Mouse (Mus musculus) mesoderm, embryonic 11.5 days (tissue): ENCODE results near the gene Col6a2.

Experiments
- DNase-seq: peaks from one replicate; pipeline ENCODE4 v3.0.0-alpha.2; 2012; ENCODE audit warnings: low read depth, low spot score

Gene Col6a2

DNA sequence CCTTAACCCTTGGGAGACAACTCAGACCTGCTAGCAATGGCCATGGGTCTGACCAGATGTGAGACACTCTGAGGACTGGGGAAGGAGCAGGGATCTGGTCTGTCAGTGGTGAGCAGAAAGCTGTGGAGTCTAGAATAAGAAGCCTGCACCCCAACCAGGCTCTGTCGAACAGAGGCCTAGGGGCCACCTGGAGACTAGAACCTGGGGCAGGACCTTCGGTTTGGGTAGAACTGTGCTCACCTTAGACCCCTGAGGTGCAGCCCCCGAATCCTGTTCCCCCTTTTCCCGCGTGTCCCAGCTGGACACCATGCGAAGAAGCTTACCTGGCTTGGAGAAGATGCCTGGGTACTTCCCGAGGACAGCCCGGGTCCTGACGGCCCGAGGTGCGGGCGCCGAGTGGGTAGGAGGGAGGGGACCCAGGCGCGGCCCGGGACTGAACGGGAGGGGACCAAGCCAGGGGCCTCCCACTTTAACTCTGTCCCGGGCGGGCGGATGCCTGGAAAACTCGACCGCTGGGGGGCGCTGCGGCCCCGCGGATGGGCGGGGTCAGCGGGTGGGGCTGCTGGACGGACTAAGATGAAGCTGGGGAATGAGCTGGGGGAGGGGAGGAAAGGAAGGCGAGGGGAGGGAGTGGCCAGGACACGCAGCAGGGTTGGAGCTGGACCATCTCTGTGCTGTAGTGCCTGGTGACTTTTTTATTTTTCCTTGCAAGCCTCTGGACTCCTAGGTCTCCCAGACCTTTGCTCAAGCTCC is at the start of gene Col6a2:
Gene Col6a2 (minus strand): TSS at position 703 of the 753 bp plus-strand sequence.
- DNase-seq = peak; percentile 93

DNA sequence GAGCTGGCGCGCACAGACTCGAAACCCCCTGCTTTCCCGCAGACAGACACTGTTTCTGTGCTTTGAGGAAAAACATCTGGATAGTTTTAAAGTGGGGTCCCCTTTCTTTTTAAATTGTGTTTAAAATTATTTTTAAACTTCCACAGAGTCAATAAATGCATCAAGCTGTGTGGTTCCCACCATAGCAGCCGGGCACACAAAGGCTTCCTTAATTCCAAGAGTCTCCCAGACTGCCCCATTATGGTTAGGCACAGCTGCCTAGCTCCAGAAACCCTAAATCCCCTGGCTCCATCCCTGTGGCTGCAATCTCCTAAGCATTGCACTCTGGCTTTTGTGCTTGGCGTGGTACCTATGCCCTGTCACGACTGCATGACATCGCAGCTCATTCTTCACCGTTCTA is 48.5 kb upstream of the Col6a2 start:
- no peak for DNase-seq

DNA sequence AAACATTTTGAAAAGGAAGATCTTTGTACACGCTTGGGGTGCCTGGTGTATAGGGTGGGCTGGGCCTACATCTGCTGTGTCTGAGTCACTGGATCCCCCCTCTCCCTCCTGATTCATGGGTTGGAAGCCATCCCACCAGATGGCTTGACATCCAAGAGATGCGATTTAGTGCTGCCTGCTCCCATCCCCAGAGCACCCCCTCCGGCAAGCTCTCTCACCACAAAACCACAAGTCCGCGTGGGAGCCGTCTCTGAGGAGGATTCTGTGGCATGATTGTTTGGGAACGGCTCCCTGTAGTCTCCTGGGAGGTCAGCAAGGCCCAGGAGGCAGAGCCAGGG is 45.5 kb upstream of the Col6a2 start:
- no peak for DNase-seq

DNA sequence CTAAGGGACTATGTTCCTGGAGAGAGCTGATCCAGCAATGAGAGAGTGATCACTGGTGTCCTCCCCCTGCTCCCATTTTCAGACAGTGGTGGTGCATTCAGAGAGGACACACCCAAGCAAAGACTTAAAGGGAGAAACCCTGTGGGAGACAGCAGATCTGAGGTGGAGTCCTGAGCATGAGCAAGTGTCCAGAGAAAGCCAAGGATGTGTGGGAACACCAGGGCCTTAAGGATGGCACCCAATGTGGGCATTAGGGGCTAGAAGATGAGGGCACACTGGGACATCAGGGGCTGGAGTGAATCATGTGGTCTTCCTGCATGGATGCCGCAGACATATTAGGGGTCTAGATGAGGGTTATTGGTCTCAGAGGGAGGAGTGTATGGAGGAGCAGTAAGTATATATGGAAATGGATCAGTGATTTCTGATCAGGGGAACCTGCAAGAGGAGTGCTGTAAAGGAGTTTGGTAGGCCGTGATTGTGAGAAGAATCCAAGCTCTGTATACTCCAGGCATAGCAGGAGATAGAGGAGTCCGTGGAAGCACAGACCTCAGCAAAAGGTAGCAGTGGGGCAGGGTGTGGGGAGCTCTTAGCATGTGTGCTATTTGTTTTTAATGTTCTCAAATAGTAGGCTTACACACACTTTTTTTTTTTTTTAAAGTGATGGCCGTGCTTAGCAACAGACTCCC is 45.0 kb upstream of the Col6a2 start:
- DNase-seq = no peak

DNA sequence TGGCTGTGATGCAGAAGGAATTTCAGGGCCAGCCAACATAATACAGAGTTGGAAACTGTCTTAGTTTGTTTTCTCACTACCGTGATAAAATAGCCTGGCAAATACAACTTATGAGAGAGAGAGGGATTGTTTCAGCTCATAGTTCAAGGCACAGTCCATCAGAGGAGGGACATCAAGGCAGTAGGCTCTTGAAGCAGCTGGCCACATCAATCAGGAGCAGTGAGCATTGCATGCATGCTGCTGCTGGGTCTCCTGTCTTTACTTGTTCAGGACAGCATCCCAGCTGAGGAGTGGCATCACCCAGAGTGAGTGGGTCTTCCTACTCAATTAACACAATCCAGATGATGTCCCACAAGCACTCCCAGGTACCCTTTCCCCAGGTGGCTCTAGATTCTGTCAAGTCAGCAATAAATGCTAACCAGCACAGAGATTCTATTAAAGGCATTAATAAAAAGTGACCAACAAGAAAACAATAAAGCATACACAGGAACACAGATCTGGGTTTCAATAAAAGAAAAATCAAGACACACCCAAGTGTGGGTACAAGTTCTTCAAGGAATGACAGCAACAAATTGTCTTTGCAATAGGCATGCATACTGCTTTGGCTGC is 43.9 kb upstream of the Col6a2 start:
- DNase-seq = no peak

DNA sequence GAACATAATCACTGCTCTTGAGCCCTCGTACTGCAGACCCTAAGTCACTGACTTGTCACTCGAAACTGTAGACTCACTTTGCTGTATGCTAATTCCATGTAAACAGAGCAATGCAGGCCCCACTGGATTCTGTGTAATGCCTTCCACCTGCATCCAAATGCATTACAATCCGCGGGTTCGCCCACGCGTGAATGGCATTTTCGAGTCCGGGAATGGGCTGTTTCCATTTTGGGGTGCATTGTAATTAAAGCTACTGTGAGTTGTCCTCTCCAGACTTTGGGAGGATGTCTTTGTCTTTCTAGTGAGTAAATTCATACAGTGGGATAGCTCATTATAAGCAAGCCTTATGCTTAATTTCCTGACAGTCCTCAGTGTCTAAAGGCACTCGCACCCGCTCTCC is 42.1 kb upstream of the Col6a2 start:
- no peak for DNase-seq

DNA sequence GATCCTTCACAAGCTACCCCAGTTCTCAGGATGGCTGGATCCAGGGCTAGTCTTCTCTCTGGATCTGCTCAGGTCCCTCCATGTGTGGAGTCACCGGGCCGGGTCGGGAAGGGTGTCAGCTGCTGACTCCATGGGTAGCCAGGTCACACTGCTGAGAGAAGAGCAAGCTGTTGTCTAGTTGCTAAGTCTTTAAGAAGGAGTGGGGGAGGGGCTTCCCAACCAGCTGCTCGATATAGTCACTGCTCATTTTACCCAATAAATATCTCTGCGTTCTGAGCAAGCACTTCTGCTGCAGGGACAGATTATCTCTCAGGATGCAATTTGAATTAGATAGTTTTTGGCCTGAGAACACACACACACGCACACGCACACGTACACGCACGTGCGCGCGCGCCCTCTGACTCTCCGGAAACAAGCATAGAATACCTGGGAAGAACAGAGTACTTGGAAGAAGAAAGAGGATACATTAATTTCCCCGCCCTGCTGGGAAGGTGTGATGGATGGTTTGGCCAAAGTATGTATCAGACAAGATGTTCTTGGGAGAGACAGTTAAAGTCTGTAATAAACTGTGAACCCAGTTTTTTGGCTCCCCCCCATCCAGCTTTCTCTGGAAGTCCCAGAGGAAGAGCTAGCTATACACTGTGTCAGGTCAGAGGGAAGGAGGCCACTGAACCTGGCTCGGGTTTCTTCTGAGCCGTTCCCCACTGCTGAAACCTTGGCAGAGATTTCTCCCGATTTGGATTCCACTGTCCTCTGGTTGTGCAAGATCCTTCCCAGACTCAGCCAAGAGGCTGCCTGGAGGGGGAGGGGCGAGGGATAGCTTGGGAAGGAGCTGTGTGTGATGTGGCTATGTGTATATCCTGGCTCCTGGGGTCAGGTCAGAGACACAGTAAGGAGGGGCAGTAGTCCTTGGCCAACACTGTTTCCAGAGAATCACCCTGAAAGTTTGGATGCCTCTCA is 41.0 kb upstream of the Col6a2 start:
- DNase-seq = no peak

DNA sequence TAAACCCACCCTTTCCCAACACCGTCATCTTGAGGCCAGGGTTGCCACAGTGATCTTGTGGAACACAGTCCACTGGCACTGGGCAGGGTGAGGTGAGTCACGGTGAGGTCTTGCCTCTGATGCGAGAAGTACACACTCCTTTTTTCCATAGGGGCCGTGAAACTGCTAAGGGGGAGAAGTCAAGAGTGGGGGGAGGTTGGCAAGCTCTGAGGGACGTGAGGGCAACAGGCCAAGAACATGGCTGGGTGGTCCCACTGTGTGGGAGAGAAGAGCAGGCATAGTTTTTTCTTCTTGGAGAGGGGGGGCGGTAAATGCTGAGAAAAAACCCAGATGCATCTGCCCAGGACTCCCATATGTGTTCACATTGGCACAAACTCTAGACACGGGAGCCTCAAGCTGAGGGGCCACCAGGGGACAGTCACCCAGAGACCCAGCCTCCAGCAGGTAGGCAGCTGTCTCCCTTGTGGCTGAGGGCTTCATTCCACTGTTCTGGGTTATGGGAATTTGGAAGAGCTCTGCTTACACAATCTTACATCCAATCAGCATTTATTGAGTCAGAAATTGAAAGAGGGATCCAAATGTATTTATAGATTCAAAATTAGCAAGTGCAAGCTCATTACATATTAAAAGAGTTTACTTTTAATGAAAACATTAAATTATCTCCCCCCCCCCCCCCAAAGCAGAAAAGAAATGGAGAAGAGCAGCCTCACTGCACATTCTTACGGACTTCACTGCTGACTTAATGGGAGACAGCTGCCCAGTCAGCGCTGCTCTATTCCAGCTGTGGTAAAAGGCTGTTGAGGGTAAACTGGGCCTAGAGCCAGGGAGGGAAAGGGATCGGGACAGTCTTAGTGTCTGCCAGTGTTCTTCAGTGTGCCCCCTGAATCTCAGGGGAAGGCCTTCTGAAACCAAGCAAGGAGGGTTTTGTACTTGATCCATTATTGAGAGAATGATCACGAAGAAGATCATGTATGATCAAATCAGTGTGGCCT is 30.2 kb upstream of the Col6a2 start:
- no peak for DNase-seq

DNA sequence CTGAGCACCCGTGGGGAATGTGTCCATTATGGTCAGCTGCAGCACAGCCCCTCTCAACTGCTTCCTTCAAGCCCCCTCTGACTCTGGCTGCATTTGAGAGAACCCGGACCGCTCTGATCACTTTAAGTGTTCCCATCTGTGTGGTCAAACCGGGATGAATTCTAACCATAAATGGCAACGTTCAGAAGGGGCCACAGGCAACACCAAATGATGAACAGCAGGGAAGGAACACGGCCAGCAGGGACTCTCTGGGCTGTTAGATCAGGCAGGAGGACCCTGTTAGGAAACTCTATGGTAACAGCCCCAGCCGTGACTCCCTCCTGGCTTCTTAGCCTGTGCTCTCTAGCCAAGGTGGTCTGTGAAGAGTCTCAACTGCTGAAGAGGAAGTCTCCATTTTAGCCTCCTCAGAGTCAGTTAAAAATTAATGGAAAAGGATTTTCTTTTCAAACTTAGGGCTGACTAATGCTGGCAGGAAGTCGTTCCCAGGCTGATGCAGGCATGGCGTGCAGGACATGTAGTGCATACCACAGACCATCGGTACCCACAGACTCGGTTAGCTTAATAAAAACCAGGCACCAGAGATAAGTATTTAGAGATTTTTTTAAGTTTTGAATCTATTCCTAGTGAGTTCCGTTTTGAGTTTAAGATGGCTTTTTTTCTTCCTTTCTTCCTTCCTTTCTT is 27.4 kb upstream of the Col6a2 start:
- DNase-seq = no peak

DNA sequence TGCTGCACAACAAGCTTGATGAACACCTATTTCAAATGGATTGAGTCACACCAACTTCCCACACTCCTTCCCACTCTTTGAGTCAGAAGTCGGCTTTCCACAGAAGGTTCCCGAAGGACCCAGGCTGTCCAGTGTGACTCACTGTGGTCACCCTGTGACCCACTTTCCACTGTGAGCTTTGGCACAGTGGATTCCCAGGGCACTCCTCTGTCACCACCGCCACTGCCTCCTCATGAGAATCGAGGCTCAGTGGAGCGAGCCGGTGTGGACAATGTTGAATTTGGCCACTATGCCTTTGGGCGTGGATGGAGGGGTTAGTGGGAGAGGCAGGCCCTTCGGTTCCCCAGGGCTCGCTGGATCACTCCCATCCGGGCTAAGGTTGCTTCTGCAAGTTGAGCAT is 25.3 kb upstream of the Col6a2 start:
- DNase-seq = no peak

DNA sequence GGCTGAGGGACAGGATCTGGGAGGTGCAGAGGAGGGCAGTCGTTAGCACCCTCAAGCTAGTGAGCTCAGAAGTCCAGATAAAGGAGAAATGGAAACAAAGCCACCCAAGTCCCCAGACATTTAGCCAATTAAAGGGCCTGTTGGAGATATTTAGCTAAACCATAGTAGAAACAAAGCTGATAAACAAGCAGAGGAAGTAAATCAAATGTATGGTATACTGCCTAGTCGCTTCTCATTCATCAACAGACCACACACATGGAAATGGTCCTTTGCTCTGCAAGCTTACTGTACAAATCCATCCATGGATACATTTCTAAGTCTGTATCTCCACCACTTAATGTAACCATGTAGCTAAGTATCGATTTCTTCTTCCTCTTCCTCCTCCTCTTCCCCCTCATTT is 24.0 kb upstream of the Col6a2 start:
- no peak for DNase-seq

DNA sequence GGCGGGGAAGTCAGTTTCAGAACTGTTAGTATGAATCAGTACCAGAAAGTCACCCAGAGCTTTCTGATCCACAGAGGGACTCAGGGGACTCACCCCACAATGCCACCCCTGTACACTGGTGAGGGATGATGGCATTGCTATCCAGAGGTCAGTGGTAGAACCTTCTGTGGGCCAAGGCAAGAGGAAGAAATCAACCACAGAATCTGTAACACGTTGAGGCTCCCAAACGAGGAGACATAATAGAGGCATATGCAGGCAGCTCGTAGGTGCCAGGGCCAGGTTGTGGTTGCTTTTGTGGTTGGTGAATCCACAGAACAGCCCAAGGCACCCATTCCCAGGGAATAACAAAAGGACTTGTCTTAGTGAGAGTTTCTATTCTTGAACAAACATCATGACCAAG is 22.3 kb upstream of the Col6a2 start:
- no peak for DNase-seq

DNA sequence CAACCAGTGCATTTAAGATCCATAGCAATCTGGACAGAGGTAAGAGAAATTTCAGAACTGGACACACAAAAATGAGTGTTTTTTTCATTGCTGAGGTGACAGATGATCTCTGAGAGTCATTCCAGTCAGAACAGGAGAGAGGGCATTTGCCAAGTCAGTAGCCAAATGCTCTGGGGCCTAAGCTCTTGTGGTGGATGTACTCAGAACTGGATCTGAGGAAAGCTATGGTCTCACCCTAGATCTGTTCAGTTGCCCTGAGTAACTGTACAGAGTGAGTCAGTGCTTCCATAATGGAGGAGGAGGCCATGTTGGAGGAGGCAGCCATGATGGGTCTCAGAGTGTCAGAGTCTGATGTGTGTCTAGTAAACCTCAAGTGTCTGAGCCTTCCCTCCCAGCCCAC is 21.6 kb upstream of the Col6a2 start:
- DNase-seq = no peak

DNA sequence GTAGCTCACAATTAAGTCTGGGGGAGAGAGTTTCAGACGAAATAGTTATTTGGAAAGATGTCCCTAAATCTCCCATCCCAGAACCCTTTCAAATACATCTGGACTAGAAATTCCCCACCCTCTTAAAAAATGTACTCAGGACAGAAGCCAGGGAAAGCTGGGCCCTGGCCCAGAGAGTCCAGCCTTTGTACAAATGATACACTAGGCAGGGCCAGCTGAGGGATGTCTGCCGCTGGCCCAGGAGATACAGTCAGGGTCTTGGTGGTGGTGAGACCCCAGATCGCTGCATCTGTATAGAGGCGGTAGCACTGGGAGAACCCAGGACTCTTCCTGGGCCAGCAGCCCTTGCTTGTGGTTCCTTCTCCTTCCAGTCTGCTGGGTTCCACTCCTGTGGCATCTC is 20.6 kb upstream of the Col6a2 start:
- DNase-seq = no peak

DNA sequence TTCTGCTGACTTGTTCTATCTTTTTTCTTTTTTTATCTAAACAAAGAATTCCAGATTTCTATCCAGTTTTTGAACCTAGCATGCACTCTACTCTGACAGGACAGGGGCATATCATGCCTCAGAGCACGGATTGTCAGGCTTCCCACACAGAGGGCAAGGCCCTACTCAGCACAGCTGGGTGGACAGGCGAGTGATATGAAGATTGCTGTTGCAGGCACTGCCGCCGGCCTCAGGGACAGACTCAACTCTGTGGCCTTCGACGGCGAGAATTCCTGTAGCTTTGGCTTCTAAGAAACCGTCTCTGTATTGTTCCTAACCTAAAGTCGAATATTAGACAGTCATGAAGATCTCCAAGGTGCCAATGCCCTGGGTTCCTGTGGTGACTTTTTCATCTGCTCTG is 20.0 kb upstream of the Col6a2 start:
- DNase-seq = no peak

DNA sequence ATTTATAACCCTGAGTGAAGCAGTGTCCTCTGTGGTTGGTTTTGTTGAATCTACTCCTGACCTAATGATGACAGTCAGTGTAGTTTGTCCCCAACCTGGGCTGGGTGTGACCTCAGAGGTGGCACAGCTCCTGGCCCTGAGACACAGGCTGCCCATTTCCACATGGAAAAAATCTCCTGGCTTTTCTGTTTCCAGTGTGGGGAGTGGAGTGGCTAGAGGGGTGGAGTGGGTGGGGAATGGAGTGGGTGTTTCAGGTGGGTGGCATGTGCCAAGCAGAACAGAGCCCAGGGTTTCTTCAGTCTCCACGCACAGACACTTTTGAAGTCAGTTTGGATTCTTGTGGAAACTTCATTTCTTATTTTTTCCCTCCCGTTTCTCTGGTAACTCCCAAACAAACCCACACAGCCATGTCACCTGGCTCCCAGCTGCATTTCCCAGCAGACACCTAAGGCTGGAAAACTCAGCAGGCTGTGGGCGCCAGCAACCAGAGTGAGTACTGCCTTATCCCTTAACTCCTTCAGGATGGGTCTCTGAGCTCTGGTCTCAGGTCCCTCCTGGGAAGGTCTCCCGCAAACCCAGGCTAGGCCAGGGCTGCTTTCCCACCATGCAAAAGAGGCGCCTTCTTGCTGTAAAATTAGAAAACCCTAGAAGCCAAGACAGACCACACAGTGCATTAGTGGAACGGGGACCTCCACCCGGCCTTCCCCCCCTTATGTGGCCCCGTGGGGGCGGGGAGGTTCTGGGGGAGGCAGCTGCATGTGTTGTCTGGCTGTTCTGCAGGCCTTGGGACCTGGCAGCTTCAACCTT is 19.4 kb upstream of the Col6a2 start:
- no peak for DNase-seq

DNA sequence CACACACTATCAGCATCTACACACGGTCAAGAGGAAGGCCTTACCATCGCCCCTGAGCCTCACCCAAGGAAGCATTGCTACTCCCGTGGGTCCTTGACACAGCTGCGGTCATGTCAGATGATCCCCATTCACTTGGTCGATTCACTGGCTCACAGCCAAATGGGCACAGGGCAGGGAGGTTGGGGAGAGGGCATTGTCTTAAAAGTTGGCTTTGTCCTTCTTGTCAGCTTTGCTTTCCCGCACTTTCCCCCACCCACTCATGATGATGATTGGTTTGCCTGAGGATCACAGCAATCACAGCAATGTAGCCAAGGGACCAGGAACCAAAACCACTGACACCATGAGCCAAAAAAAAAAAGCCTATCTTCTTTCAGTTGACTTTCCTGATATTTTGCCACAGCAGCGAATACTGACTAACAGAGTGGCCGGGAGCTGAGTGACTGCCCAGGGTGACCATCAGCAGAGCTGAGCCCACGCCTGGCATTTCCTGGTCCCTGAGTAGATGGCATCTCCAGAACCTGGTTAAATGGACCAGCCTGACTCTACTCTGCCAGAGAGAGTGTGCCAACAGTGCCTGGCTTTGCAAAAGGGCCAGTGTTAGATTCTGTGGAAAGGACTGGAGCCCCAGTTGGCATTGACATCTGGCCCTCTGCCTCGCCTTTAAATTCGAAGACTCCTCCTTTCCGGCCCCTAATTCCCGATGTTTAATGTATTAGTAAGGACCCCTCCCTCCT is 18.6 kb upstream of the Col6a2 start:
- DNase-seq = no peak

DNA sequence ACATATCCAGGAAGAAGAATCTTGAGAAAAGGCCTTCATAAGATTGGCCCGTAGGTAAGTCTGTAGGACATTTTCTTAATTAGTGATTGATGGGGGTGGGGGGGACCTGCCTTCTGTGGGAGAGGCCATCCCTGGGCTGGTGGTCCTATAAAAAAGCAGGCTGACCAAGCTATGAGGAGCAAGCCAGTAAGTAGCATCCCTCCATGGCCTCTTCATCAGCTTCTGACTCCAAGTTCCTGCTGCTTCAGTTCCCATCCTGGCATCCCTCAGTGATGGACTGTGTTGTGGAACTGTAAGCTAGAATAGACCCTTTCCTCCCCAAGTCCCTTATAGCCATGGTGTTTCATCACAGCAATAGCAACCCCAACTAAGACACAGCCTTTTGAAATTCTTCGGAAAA is 16.5 kb upstream of the Col6a2 start:
- no peak for DNase-seq

DNA sequence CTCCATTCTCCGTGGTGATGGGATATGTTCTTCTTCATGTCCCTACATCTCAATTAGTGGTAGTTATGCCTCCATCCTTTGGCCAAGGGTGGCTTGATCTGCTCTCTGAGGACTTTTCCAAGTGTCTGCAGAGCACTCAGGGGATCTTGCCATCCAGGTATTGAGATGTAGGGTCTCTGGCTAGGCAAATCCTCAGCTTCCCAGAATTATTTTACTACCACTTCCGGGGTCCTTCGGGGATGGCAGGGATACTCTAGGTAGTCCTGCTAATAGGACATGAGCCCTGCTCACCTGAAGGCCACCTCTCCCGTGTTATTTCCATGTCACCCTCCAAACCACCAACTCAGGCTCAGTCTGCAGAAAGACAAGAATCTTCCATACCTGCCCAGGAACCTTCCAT is 13.2 kb upstream of the Col6a2 start:
- DNase-seq = no peak
